Mouse (Mus musculus) stomach, embryonic 15.5 days (tissue): ENCODE measurements at regions not wholly inside any gene's neighbourhood (a gene's known extent, or its start where the extent isn't known, plus 50 kb on each side); places are given as distances from the start of the nearest gene placed in this dataset.
A peak's percentile ranks its signal among the peaks of the same experiment; 100 is the strongest.

Experiments used
- ATAC-seq: fragments of 200-750 bp; cut with Nextera tagmentation; 2 replicates; pipeline ENCODE4 v1.8.0; 2017; ENCODE audit warnings: low read depth, moderate number of reproducible peaks, moderate TSS enrichment; ENCODE audit not compliant: insufficient read depth, low FRiP score
- H3K27ac ChIP-seq: fragments of 300-500 bp; sonication (generic); 2 replicates; pipeline ENCODE4 v1.5.1; 2015; ENCODE audit warnings: mild to moderate bottlenecking, inconsistent platforms
- H3K27me3 ChIP-seq: fragments of 300-500 bp; sonication (generic); replicated peaks from 2 replicates; pipeline ENCODE4 v1.6.1; 2015; ENCODE audit warnings: inconsistent platforms
- H3K36me3 ChIP-seq: fragments of 300-500 bp; sonication (generic); 2 replicates; pipeline ENCODE4 v1.6.1; 2015; ENCODE audit warnings: inconsistent platforms
- H3K4me1 ChIP-seq: fragments of 300-500 bp; sonication (generic); 2 replicates; pipeline ENCODE4 v1.6.1; 2015; ENCODE audit warnings: inconsistent platforms
- H3K4me2 ChIP-seq: fragments of 300-500 bp; sonication (generic); 2 replicates; pipeline ENCODE4 v1.6.1; 2015; ENCODE audit warnings: mild to moderate bottlenecking, inconsistent platforms
- H3K4me3 ChIP-seq: fragments of 300-500 bp; sonication (generic); replicated peaks from 2 replicates; pipeline ENCODE4 v1.5.1; 2015; ENCODE audit warnings: inconsistent platforms
- H3K9ac ChIP-seq: fragments of 300-500 bp; sonication (generic); 2 replicates; pipeline ENCODE4 v1.6.1; 2015; ENCODE audit warnings: inconsistent platforms
- H3K9me3 ChIP-seq: fragments of 300-500 bp; sonication (generic); 2 replicates; pipeline ENCODE4 v1.6.1; 2016; ENCODE audit warnings: inconsistent platforms
- WGBS: fragments of 180-500 bp; shearing (Covaris S2); methylation state at CpG from one replicate; pipeline ENCODE4 v1.1.7; 2015; 5-methylcytosine and 5-hydroxymethylcytosine counted together

DNA sequence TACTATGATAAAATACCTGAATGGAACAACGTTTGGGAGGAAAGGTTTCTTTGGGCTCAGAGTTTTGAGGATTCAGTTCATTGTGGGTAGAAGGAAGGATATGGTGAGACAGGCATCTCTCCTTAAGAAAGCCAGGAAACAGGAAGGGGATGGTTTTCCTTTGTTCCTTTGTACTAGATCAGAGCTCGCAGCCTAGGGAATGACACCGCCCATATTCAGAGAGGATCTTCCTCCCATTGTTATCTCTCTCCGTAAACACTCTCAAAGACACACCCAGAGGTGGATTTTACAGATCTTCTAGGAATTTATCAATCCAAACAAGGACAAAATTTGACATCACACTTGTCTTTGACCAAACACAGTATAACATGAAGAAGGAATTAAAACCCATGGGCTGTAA lies 439.0 kb downstream of the Wdr11 start:
- no peak overlapping the region for H3K4me2 ChIP-seq
- no peaks in the 10 kb centered on the region for H3K36me3 ChIP-seq
- H3K27me3 ChIP-seq, result no peaks in the 10 kb centered on the region
- no peak overlapping the region for H3K27ac ChIP-seq
- H3K4me1 ChIP-seq, result no peaks in the 10 kb centered on the region
- no peak overlapping the region for H3K4me3 ChIP-seq
- no peak for ATAC-seq
- 78% methylated on average over 4 of the region's 4 CpGs for WGBS
- H3K9ac ChIP-seq, result no peak overlapping the region
- H3K9me3 ChIP-seq, result no peaks in the 10 kb centered on the region

DNA sequence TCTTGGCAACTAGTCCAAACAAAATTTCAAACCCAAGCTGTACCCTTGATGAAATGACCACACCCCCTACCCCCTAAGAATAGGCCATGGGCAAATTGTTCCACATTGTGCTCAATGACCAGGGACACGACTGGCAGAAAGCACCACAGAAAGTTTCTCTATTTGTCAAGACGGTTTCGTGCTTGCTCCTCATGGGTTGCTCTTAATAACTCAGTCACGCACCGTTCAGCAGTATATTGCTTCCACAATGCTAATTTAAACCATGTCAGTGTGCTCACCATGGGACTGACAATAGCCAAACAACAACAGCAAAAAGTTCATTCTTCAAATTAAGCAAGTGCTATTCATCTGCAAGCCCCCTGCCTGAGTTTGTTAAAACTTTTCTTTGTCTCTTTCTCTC lies 444.6 kb downstream of the Wdr11 start:
- H3K27ac ChIP-seq, result peak overlapping the region; percentile 84; the same call in 1 of the 2 replicates
- H3K4me1 ChIP-seq, result peaks cover 16% of the 10 kb centered on the region
- WGBS, result 65% methylated on average over 5 of the region's 5 CpGs
- no peak overlapping the region for H3K4me2 ChIP-seq
- no peak overlapping the region for H3K9ac ChIP-seq
- no peak overlapping the region for H3K4me3 ChIP-seq
- no peaks in the 10 kb centered on the region for H3K9me3 ChIP-seq
- ATAC-seq, result no peak
- no peaks in the 10 kb centered on the region for H3K36me3 ChIP-seq
- H3K27me3 ChIP-seq, result no peaks in the 10 kb centered on the region

DNA sequence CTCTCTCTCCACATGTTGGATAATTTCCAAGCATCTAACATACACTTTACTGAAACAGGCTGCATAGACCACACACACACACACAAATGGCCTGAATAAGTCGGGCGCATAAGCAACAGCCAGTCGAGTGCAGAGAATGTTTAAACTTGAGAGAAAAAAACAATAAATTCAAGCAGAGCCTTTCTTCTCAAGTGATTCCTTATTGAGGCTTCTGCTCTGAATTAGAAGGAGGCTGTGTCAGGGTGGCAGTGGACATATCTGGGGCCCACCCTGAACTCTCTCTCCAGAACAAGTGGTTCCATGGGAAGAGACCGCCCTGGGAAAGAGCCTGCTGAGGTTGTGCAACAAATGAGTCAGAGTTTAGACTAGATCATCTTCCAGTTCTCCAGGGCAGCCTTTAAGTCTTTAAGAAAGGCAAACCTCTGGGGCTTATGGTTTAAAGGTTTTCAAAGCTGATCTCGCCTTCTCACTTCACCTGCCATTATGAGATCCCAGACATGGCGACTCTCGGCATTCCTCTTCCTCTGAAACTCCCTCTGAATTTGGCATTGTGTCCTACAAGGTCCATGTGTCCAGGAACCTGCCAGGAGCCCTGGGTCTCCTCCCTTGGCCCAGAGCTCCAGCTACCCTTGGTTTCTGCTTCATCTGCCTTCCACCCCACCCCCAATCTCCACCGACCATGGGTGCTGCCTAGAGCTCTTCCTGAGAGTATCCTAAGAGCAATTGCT lies 445.3 kb downstream of the Wdr11 start:
- Histone ChIP-seq H3K27ac (peak overlapping the region; percentile 84), H3K9ac (no peak overlapping the region), H3K36me3 (no peaks in the 10 kb centered on the region), H3K9me3 (no peaks in the 10 kb centered on the region), H3K4me3 (no peak overlapping the region), H3K4me2 (no peak overlapping the region), H3K4me1 (peaks cover 24% of the 10 kb centered on the region), H3K27me3 (no peaks in the 10 kb centered on the region)
- 39% methylated on average over 8 of the region's 8 CpGs for WGBS
- ATAC-seq, result peak; percentile 54; the same call in 1 of the 2 replicates

DNA sequence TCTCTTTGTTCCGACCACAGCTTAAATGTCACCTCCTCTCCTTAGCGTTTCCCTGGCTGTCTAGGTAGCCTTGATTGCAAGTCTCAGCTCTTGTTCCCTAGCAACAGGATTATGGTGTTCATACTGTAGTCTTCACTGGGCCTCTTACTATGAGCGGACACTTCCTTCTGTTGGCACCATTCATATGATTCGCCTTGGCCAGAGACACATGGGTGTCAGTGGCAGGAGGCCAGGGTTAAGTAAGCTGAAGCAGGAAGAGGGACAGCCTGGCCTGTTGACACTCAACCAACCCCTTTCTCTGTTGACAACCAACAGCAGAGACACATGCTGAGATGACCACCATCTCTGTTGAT lies 445.9 kb downstream of the Wdr11 start:
- Histone ChIP-seq H3K9ac (no peak overlapping the region), H3K36me3 (no peaks in the 10 kb centered on the region), H3K4me3 (no peak overlapping the region), H3K27ac (peak overlapping the region; percentile 84), H3K4me2 (no peak overlapping the region), H3K27me3 (no peaks in the 10 kb centered on the region), H3K9me3 (no peaks in the 10 kb centered on the region), H3K4me1 (peaks cover 26% of the 10 kb centered on the region)
- ATAC-seq, result no peak
- 69% methylated on average over 4 of the region's 4 CpGs for WGBS

DNA sequence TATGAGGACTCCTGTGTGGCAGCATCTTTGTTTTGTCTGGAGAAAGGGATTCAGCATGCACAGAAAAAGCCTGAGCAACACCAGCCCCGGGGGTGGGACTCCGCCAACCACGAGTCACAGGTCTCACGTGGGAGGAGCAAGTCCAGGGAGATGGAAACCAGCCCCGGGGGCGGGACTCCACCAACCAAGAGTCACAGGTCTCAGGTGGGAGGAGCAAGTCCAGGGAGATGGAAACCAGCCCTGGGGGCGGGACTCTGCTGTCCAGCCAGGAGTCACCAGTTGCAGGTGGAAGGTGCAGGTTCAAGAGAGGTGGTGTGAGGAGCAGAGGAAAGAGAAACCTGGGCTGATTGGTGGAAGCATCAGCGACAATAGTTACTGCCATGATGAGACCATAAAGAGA lies 448.9 kb downstream of the Wdr11 start:
- H3K36me3 ChIP-seq, result no peaks in the 10 kb centered on the region
- 73% methylated on average over 8 of the region's 8 CpGs for WGBS
- no peaks in the 10 kb centered on the region for H3K27me3 ChIP-seq
- H3K9me3 ChIP-seq, result no peaks in the 10 kb centered on the region
- H3K27ac ChIP-seq, result peak overlapping the region; percentile 79; the same call in 1 of the 2 replicates
- H3K4me3 ChIP-seq, result no peak overlapping the region
- H3K9ac ChIP-seq, result no peak overlapping the region
- no peak for ATAC-seq
- H3K4me2 ChIP-seq, result no peak overlapping the region
- H3K4me1 ChIP-seq, result peaks cover 43% of the 10 kb centered on the region

DNA sequence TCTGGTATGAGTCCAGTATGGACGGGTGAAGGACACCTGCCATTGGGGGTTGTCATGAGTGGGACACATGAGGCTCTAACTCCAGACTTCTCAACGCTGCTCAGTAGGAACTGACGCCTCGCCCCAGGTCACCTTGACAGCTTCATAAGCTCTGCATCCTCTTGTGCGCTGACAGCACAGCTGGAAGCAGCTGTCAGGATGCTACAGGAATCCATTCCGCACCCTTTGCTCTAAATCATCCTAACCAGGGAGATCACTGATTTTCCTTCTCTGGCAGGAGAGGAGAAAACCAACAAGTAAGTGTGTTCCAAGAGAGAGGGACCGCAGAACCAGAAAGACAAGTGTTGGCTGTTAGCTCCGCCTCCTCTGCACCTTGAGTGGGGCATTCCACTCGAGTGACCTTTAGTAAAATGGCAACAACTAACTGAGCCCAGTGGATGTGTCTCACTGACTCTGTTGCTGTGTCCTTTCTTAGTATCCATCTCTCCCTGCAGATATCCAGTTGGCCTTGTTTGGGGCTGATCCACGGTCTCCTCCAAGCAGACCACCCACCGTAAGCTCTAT lies 449.8 kb downstream of the Wdr11 start:
- Histone ChIP-seq H3K9me3 (no peaks in the 10 kb centered on the region), H3K27me3 (no peaks in the 10 kb centered on the region), H3K4me3 (no peak overlapping the region), H3K27ac (peak overlapping the region; percentile 79), H3K36me3 (no peaks in the 10 kb centered on the region), H3K4me1 (peaks cover 43% of the 10 kb centered on the region), H3K9ac (no peak overlapping the region), H3K4me2 (no peak overlapping the region)
- ATAC-seq, result no peak
- 65% methylated on average over 11 of the region's 11 CpGs for WGBS

DNA sequence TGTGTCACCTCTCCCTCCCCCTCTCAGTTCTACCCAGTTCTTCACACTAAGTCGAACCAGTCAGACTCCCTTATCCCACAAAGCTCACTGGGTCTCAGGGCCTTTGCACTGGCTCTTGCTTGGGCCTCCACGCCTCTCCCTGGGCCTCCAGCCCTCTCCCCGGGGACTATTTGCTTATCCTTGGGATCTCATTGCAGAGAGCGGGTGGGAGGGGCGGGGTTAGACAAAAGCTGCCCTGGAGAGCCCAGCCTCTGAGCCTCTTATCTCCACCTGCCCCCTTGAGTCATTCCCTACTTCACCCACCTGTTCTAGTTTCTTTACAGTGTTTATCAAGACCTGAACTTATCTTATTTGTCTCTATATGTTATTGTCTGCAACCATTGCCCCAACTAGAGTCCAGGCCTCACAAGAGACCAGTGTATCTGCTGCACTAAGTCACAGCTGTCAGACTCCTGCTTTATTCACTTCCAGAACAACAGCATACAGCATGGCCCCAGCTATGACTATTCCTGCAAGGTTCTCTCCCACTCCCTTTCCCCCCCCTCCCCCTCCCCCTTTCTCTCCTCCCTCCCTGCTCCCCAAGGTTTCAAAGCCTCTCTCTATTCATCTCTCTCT lies 450.7 kb downstream of the Wdr11 start:
- Histone ChIP-seq H3K36me3 (no peaks in the 10 kb centered on the region), H3K27ac (peak overlapping the region; percentile 79), H3K4me1 (peaks cover 39% of the 10 kb centered on the region), H3K4me2 (no peak overlapping the region), H3K9me3 (no peaks in the 10 kb centered on the region), H3K9ac (no peak overlapping the region), H3K4me3 (no peak overlapping the region), H3K27me3 (no peaks in the 10 kb centered on the region)
- peak; percentile 82 for ATAC-seq
- 40% methylated on average over 5 of the region's 5 CpGs for WGBS

DNA sequence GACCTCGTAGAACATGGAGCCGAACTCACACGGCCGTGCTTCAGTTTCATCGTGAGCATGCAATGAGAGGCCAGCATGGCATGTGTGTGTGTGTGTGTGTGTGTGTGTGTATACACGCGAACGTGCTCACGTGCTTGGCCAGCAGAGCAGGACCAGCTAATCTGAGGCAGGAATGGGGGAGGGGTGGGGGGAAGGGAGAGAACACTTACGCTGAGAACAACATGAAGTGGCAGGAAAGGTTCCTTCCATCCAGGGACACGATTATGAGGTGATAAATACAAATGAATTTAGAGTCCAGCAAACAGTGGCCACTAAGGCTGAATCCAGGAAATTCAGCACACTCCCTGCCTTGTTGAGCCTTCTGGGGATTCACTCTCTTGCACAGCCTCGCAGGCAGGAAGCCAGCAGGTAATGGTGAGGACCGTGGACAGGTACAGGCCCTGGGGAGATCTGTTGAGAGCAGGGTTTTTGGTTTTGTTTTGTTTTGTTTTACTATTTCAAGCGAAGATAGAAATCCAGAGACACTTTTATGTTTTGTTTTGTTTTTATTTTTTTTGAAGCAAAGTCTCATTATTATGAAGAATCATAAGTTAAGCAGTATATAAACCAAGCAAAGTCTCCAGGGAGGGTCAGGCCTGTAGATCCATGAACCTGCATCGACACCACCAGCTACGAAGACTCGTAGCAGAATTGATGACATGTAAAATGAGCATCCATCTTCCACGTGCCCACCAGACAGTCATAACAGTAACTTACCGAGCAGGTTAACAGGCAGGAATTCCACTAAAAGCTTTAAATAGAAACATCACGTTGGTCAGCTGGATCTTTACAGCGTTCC lies 452.0 kb downstream of the Wdr11 start:
- no peaks in the 10 kb centered on the region for H3K9me3 ChIP-seq
- H3K27me3 ChIP-seq, result no peaks in the 10 kb centered on the region
- no peaks in the 10 kb centered on the region for H3K36me3 ChIP-seq
- no peak overlapping the region for H3K9ac ChIP-seq
- 33% methylated on average over 21 of the region's 21 CpGs for WGBS
- no peak for ATAC-seq
- H3K4me3 ChIP-seq, result no peak overlapping the region
- H3K4me1 ChIP-seq, result peaks cover 35% of the 10 kb centered on the region
- H3K27ac ChIP-seq, result peak overlapping the region; percentile 79
- no peak overlapping the region for H3K4me2 ChIP-seq

DNA sequence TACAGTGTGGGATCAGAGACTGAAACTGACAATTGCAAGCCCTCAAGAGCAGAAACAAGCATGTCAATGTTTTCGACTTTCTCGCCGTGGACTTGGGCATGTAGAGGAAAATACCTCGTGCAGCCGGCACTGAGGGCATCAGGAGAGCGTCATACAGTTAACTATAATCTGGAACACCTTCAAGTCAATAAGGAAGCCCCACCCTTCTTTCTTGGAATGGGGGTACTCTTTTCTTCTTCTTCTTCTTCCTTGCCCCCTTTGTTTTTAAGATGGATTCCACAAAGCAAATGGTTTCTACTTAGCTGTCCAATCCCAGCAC lies 452.5 kb downstream of the Wdr11 start:
- Histone ChIP-seq H3K36me3 (no peaks in the 10 kb centered on the region), H3K4me1 (peaks cover 35% of the 10 kb centered on the region), H3K9ac (no peak overlapping the region), H3K4me2 (no peak overlapping the region), H3K27me3 (no peaks in the 10 kb centered on the region), H3K4me3 (no peak overlapping the region), H3K27ac (peak overlapping the region; percentile 79), H3K9me3 (no peaks in the 10 kb centered on the region)
- WGBS, result 52% methylated on average over 6 of the region's 6 CpGs
- no peak for ATAC-seq

DNA sequence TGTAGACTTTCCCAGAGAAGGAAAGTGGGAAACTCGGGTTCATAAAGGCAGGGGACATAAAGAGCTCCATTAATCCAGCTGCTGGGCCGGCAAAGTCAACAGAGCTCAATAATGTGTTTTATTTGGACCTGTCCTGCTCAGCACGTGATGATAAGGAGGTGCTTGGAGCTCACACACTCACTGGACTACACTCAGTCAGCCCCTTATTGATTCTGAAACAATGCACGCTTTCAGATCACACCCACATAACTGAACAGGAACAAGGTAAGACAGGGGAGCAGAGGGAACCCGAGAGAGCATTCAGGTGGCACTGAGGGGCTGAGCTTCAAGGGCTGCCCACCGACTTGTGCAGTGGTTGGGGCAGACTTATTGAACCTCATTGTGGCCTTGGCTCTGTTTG lies 452.9 kb downstream of the Wdr11 start:
- H3K4me3 ChIP-seq, result no peak overlapping the region
- WGBS, result 43% methylated on average over 6 of the region's 6 CpGs
- no peaks in the 10 kb centered on the region for H3K9me3 ChIP-seq
- peaks cover 35% of the 10 kb centered on the region for H3K4me1 ChIP-seq
- no peak overlapping the region for H3K9ac ChIP-seq
- H3K27me3 ChIP-seq, result no peaks in the 10 kb centered on the region
- ATAC-seq, result peak; percentile 67
- H3K36me3 ChIP-seq, result no peaks in the 10 kb centered on the region
- peak overlapping the region; percentile 79 for H3K27ac ChIP-seq
- H3K4me2 ChIP-seq, result no peak overlapping the region

DNA sequence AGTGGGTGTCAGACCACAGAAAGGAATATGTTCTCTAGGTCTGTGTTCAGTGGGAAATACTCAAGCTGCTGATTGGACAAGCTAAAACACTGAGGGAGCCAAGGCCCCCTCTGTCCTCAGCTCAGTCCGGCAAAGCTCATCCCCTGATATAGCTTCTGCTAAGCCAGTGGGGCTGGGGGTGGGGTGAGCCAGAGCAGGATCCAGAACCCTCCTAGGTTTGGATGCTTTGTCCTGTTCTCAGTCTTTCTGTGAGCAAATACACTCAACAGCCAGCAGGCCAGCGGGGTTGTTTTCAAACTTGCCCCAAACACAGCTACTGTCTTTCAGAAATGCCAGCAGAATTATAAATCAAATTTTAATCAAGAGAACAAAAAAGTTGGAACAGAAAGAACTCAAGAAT lies 454.4 kb downstream of the Wdr11 start:
- H3K4me1 ChIP-seq, result peaks cover 27% of the 10 kb centered on the region

More for the DNA sequence above, 454.4 kb downstream of the Wdr11 start:
- H3K36me3 ChIP-seq, result no peaks in the 10 kb centered on the region
- no peak overlapping the region for H3K27ac ChIP-seq
- no peaks in the 10 kb centered on the region for H3K27me3 ChIP-seq
- H3K9me3 ChIP-seq, result no peaks in the 10 kb centered on the region
- H3K4me2 ChIP-seq, result no peak overlapping the region
- no peak overlapping the region for H3K4me3 ChIP-seq
- no peak for ATAC-seq
- 60% methylated on average over 2 of the region's 2 CpGs for WGBS
- H3K9ac ChIP-seq, result no peak overlapping the region
